Mouse (Mus musculus) neural tube, embryonic 14.5 days (tissue): Measurements from ENCODE around the gene Pdzd2. TPM values are rescaled to one million over a fixed set of nuclear protein-coding genes. Genes with fewer than 3 reads are reported as not detected.

Experiments used
- ATAC-seq: fragments of 200-750 bp; cut with Nextera tagmentation; 2 replicates; pipeline ENCODE4 v1.8.0; 2017; ENCODE audit warnings: low read depth, mild to moderate bottlenecking, moderate TSS enrichment, moderate library complexity
- H3K27ac ChIP-seq: fragments of 300-500 bp; sonication (generic); 2 replicates; pipeline ENCODE4 v1.5.1; 2014; ENCODE audit warnings: low read depth, mild to moderate bottlenecking, control low read depth, low read length, moderate library complexity, mixed read lengths
- H3K27me3 ChIP-seq: fragments of 300-500 bp; sonication (generic); 2 replicates; pipeline ENCODE4 v1.6.1; 2014; ENCODE audit warnings: low read length; ENCODE audit not compliant: control insufficient read depth, insufficient read depth
- H3K36me3 ChIP-seq: fragments of 300-500 bp; sonication (generic); 2 replicates; pipeline ENCODE4 v1.6.1; 2014; ENCODE audit warnings: low read length, mixed read lengths; ENCODE audit not compliant: control insufficient read depth, insufficient read depth
- H3K4me1 ChIP-seq: fragments of 300-500 bp; sonication (generic); 2 replicates; pipeline ENCODE4 v1.6.1; 2014; ENCODE audit warnings: low read length; ENCODE audit not compliant: control insufficient read depth, insufficient read depth
- H3K4me2 ChIP-seq: fragments of 300-500 bp; sonication (generic); 2 replicates; pipeline ENCODE4 v1.6.1; 2014; ENCODE audit warnings: mild to moderate bottlenecking, low read depth, low read length, control low read depth
- H3K4me3 ChIP-seq: fragments of 300-500 bp; sonication (generic); 2 replicates; pipeline ENCODE4 v1.5.1; 2014; ENCODE audit warnings: low read depth, low read length, control low read depth, mixed read lengths
- H3K9ac ChIP-seq: fragments of 300-500 bp; sonication (generic); replicated peaks from 2 replicates; pipeline ENCODE4 v1.6.1; 2014; ENCODE audit warnings: low read depth, mild to moderate bottlenecking, control low read depth, low read length, mixed read lengths
- H3K9me3 ChIP-seq: fragments of 300-500 bp; sonication (generic); 2 replicates; pipeline ENCODE4 v1.6.1; 2016; ENCODE audit warnings: low read length; ENCODE audit not compliant: control insufficient read depth
- WGBS: fragments of 180-500 bp; shearing (Covaris S2); extraction: QIAGEN DNeasy Blood & Tissue Kit; methylation state at CpG from one replicate; pipeline ENCODE4 v1.1.7; 2014; 5-methylcytosine and 5-hydroxymethylcytosine counted together
- microRNA-seq: library from miRNA; unstranded; fragments of <30 nt; microRNA quantifications from one replicate; pipeline ENCODE4, GENCODE M21; 2016
- polyA plus RNA-seq: library from polyadenylated mRNA; unstranded; fragments of >200 nt; fragmentation: Nextera tagmentation; extraction: Ambion mirVana; gene quantifications from 2 replicates; pipeline ENCODE4 v1.2.1, GENCODE M21; 2014

The Pdzd2 gene
- polyA plus RNA-seq, 1 experiment from 2014 or later = 16.6 TPM

- Histone ChIP-seq H3K9ac (no peak overlapping the region), H3K27ac (no peak overlapping the region), H3K4me2 (no peak overlapping the region), H3K4me1 (peaks cover 10% of the 10 kb centered on the region; the same call in 1 of the 2 replicates), H3K9me3 (no peaks in the 10 kb centered on the region), H3K27me3 (peaks cover 4% of the 10 kb centered on the region; the same call in 1 of the 2 replicates), H3K36me3 (no peaks in the 10 kb centered on the region), H3K4me3 (no peak overlapping the region)
- no peak for ATAC-seq
- 82% methylated on average over 8 of the region's 8 CpGs for WGBS
Measured at GRCm38 (mm10) chr15:12318451-12318850, 421.3 kb downstream of the Pdzd2 start.

- Histone ChIP-seq H3K4me2 (no peak overlapping the region), H3K4me3 (no peak overlapping the region), H3K36me3 (no peaks in the 10 kb centered on the region)
Measured at GRCm38 (mm10) chr15:12317290-12317689, 422.4 kb downstream of the Pdzd2 start.

GRCm38 (mm10) chr15:12315996-12316395, 423.7 kb downstream of the Pdzd2 start:
- Histone ChIP-seq H3K36me3 (no peaks in the 10 kb centered on the region), H3K9ac (no peak overlapping the region), H3K9me3 (no peaks in the 10 kb centered on the region), H3K4me2 (no peak overlapping the region), H3K27me3 (no peaks in the 10 kb centered on the region), H3K4me1 (no peaks in the 10 kb centered on the region), H3K4me3 (no peak overlapping the region), H3K27ac (no peak overlapping the region)
- ATAC-seq = no peak
- WGBS = 64% methylated on average over 2 of the region's 2 CpGs

More at GRCm38 (mm10) chr15:12317290-12317689, 422.4 kb downstream of the Pdzd2 start:
- Histone ChIP-seq H3K4me1 (no peaks in the 10 kb centered on the region; the same call in 1 of the 2 replicates), H3K27ac (no peak overlapping the region), H3K9me3 (no peaks in the 10 kb centered on the region), H3K9ac (no peak overlapping the region), H3K27me3 (peaks cover 4% of the 10 kb centered on the region; the same call in 1 of the 2 replicates)
- ATAC-seq = no peak
- 87% methylated on average over 5 of the region's 5 CpGs for WGBS

- no peak for ATAC-seq
- Histone ChIP-seq H3K27ac (no peak overlapping the region), H3K4me1 (no peaks in the 10 kb centered on the region), H3K36me3 (no peaks in the 10 kb centered on the region), H3K27me3 (no peaks in the 10 kb centered on the region), H3K4me3 (no peak overlapping the region), H3K4me2 (no peak overlapping the region), H3K9ac (no peak overlapping the region), H3K9me3 (no peaks in the 10 kb centered on the region)
- WGBS = 83% methylated on average over 5 of the region's 5 CpGs
Measured at GRCm38 (mm10) chr15:12314584-12314983, 425.1 kb downstream of the Pdzd2 start.

GRCm38 (mm10) chr15:12313255-12313654, 426.5 kb downstream of the Pdzd2 start:
- WGBS = 34% methylated on average over 1 of the region's 1 CpGs
- H3K4me3 ChIP-seq = no peak overlapping the region
- H3K27ac ChIP-seq = no peak overlapping the region
- no peaks in the 10 kb centered on the region for H3K36me3 ChIP-seq
- no peaks in the 10 kb centered on the region for H3K9me3 ChIP-seq
- no peak overlapping the region for H3K4me2 ChIP-seq
- no peak for ATAC-seq
- no peak overlapping the region for H3K9ac ChIP-seq
- H3K27me3 ChIP-seq = no peaks in the 10 kb centered on the region
- H3K4me1 ChIP-seq = no peaks in the 10 kb centered on the region

- no peak overlapping the region for H3K4me3 ChIP-seq
- H3K27me3 ChIP-seq = no peaks in the 10 kb centered on the region
- H3K36me3 ChIP-seq = no peaks in the 10 kb centered on the region
- H3K4me1 ChIP-seq = no peaks in the 10 kb centered on the region
- H3K27ac ChIP-seq = no peak overlapping the region
- ATAC-seq = no peak
- H3K9me3 ChIP-seq = no peaks in the 10 kb centered on the region
- H3K9ac ChIP-seq = no peak overlapping the region
- H3K4me2 ChIP-seq = no peak overlapping the region
- WGBS = 92% methylated on average over 7 of the region's 7 CpGs
Measured at GRCm38 (mm10) chr15:12311465-12311864, 428.3 kb downstream of the Pdzd2 start.

GRCm38 (mm10) chr15:12310676-12311075, 429.0 kb downstream of the Pdzd2 start:
- H3K9ac ChIP-seq = no peak overlapping the region
- H3K4me3 ChIP-seq = no peak overlapping the region
- no peaks in the 10 kb centered on the region for H3K9me3 ChIP-seq
- H3K27me3 ChIP-seq = no peaks in the 10 kb centered on the region
- H3K4me2 ChIP-seq = no peak overlapping the region
- no peak overlapping the region for H3K27ac ChIP-seq
- no peaks in the 10 kb centered on the region for H3K36me3 ChIP-seq
- 78% methylated on average over 4 of the region's 4 CpGs for WGBS
- ATAC-seq = no peak
- no peaks in the 10 kb centered on the region for H3K4me1 ChIP-seq

Small RNA genes within 50 kb of the gene (microRNA-seq; reads per million reads assigned to microRNA genes)
- not detected for gene Gm24135
- not detected for gene Gm24302

Other genes with a start within 250 kb of the Pdzd2 start
- gene 6030458C11Rik, start 84.7 kb upstream of the Pdzd2 start, polyA plus RNA-seq = 37.5 and 39.4 TPM in 2 replicates
- 55.8 and 61.7 TPM in 2 replicates for gene Drosha, start 84.9 kb upstream of the Pdzd2 start, polyA plus RNA-seq